Mouse (Mus musculus) bone marrow macrophage, adult 2 months (primary cell): ENCODE data around the gene Eml2.

Experiments used
- CTCF ChIP-seq: IDR thresholded peaks from 2 replicates; pipeline ENCODE4 v1.5.1; 2012; ENCODE audit warnings: low read depth, mild to moderate bottlenecking, low read length, moderate library complexity
- POLR2A ChIP-seq: IDR thresholded peaks from 2 replicates; pipeline ENCODE4 v1.6.1; 2012; ENCODE audit warnings: mild to moderate bottlenecking, low read depth, low read length, borderline replicate concordance

GRCm38 (mm10) chr7:19211041-19211675 is 34.9 kb downstream of the Eml2 start:
- TF ChIP-seq POLR2A (no peak), CTCF (no peak)
